Mouse (Mus musculus): Measurements from ENCODE around the gene Rabggtb. TPM values are rescaled to one million over a fixed set of nuclear protein-coding genes. Genes with fewer than 3 reads are reported as not detected.

Rabggtb gene
- 83.6 TPM for polyA plus RNA-seq (2015; fragmentation: Illumina TruSeq; extraction: RNeasy Lipid Tissue Mini Kit (QIAGEN cat#74804); ENCODE audit: insufficient read depth, low replicate concordance)

DNA sequence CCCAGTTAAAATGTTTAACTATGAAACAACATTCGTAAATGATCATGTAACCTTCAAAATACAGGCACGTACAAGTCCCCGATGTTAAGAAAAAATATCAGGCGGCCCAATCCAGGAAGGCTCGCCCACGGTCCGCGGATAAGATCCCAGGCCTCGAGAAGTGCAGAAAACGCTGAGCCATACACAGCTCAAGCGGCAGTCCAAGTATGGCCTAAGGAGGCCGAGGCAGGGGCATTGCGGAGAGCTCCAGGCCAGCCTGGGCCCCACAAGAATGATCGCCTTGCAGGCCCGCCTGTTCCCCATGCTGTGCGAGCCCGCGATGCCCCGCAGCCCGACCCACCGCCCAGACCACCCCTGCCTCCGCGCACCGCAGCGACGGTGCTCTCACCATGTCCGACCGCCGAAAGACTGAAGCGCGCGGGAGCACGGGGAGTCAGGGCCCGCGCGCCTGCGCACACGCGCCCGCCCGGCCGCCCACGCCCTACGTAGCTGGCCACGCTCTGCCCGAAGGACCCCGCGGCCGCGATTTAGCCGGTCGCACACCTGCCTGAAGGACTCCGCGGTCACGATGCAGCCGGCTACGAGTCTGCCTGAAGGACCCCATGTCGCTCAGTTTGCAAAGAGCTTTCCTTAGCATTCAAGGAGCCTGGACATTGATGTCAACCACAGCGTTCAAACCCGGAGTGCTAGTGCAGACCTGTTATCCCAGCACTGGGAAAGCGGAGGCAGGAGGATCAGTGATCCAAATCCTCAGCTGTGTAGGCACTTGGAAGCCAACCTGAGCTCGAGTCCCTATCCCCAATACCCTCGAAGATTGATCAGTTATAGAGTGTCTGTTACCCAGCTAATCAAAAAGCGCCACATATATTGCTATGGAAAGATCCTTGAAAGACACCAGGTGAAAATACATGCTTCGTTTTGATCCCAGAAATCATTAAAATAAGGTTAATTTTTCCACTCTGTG, at the start of gene Rabggtb:
Gene Rabggtb, minus strand, starts transcription at position 464 of the 964 bp plus-strand sequence.

DNA sequence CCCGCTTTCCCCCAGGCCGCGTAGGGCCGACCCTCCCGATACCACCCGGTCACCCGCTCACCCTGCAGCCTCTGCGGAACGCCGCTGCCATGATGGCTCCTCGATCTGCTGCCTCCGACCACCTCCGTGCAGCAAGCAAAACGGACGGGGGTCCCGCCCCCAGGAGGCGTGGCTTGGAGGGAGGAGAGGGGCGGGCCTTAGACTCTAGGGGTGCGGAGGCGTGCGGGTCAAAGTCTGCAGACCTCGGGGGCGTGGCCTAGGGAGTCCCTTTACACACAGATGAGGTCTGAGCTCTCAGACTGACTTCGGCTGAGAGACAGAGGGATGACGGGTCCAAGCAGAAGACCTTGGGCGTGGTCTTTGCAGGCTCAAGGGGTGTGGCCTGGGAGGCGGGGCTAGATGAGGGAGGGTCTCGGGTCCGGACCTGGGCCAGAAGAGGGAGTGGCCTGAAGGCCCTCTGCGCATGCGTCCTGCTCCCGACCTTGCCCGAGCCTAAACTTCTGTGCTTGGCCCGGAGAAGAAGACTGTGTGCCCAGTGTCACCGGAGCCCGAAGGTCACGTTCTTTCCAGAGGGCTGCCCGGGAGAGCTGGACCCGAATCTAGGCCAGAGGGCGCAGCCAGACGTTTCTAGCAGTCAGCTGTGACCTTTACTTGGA, 31.7 kb upstream of the Rabggtb start, which contains the start of gene Acadm:
Gene Acadm, minus strand, starts transcription at position 298 of the 656 bp plus-strand sequence.

DNA sequence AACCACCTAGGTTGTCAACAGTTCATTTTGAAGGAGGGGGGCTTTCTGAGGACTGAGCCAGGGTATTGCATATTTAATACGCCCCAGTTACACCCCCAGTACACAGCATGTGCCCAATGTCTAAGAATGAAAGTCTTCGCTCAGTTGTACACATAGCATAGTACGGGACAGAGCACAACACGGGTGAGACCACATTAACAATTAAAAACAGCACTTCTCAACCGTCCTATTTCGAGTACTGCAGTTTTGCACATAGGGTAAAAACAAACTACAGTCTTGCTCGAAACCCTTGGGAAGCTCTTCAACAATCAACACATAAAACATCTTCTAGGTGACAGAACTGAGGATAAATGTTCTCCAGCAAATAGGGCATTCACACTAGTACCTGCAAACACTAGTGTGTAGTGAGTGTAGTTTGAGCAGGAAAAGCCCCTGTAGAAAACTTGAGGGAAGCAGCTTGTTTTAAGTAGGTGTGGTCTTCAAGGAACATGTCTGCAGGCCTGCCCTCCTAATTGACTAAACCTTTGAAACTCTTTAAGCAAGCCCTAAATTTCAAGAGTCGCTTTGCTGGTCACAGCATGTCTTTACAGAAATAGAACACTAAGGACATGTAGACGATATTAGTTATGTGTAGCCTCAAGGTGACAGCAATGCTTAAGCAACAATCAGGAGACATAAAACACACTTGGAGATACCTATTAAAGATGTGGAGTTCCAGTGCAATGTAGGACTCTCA, 6.5 kb downstream of the Rabggtb start, which contains the start of gene Msh4:
Gene Msh4, minus strand, starts transcription at position 3 of the 736 bp plus-strand sequence.

Other genes with a start within 250 kb of the Rabggtb start
- 12.0 TPM for gene St6galnac3, start 187.8 kb downstream of the Rabggtb start, polyA plus RNA-seq (2015; fragmentation: Illumina TruSeq; extraction: RNeasy Lipid Tissue Mini Kit (QIAGEN cat#74804); ENCODE audit: insufficient read depth, low replicate concordance)
- not detected for gene Asb17, start 68.8 kb downstream of the Rabggtb start, polyA plus RNA-seq (2015; fragmentation: Illumina TruSeq; extraction: RNeasy Lipid Tissue Mini Kit (QIAGEN cat#74804); ENCODE audit: insufficient read depth, low replicate concordance)
- gene Msh4, start 6.9 kb downstream of the Rabggtb start, polyA plus RNA-seq (2015; fragmentation: Illumina TruSeq; extraction: RNeasy Lipid Tissue Mini Kit (QIAGEN cat#74804); ENCODE audit: insufficient read depth, low replicate concordance), result not detected
- 91.5 TPM for gene Acadm, start 31.6 kb upstream of the Rabggtb start, polyA plus RNA-seq (2015; fragmentation: Illumina TruSeq; extraction: RNeasy Lipid Tissue Mini Kit (QIAGEN cat#74804); ENCODE audit: insufficient read depth, low replicate concordance)
- 1.2 TPM for gene Slc44a5, start 60.4 kb upstream of the Rabggtb start, polyA plus RNA-seq (2015; fragmentation: Illumina TruSeq; extraction: RNeasy Lipid Tissue Mini Kit (QIAGEN cat#74804); ENCODE audit: insufficient read depth, low replicate concordance)

Data from spleen, adult 10 weeks (tissue).